Mouse (Mus musculus): ENCODE data around the gene Gm20388. TPM values are rescaled to one million over a fixed set of nuclear protein-coding genes. Genes with fewer than 3 reads are reported as not detected.

Gene Gm20388
- polyA plus RNA-seq, 1 experiment from 2014 or later = 12.4 TPM

DNA sequence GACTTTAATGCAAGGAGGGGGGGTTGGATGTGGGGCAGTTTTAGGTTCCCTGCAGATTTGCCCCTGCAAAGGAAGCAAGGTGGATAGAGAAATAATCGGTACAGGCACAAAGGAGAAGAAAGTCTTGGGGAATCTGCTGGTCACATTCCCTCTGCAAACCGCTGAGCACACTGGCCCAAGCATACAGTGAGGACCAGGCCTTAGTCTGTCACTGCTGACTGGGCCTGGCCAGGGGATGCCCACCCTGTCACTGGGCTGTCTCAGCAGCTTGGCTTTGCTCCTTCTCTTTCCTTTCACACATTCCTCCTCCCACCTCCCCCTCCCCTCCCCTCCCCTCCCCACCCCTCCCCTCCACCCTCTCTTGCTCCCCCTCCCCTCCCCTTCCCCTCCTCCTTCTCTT is 3806.5 kb downstream of the Gm20388 start:
- no peak overlapping the region for H3K4me3 ChIP-seq (ENCODE audit: low read length)
- H3K4me2 ChIP-seq (ENCODE audit: low read length) = no peak overlapping the region
- H3K36me3 ChIP-seq (ENCODE audit: control insufficient read depth, insufficient read depth, low read length) = no peaks in the 10 kb centered on the region
- H3K9me3 ChIP-seq (ENCODE audit: control insufficient read depth, low read length) = no peaks in the 10 kb centered on the region
- H3K27me3 ChIP-seq (replicated peaks; ENCODE audit: control insufficient read depth, insufficient read depth, low read length) = no peaks in the 10 kb centered on the region
- H3K4me1 ChIP-seq (ENCODE audit: control insufficient read depth, insufficient read depth, low read depth, low read length) = peaks cover 3% of the 10 kb centered on the region; the same call in 1 of the 2 replicates
- H3K27ac ChIP-seq (ENCODE audit: low read depth, low read length) = no peak overlapping the region
- WGBS = 44% methylated on average over 2 of the region's 2 CpGs
- no peak for ATAC-seq
- H3K9ac ChIP-seq (ENCODE audit: low read depth, low read length) = no peak overlapping the region

DNA sequence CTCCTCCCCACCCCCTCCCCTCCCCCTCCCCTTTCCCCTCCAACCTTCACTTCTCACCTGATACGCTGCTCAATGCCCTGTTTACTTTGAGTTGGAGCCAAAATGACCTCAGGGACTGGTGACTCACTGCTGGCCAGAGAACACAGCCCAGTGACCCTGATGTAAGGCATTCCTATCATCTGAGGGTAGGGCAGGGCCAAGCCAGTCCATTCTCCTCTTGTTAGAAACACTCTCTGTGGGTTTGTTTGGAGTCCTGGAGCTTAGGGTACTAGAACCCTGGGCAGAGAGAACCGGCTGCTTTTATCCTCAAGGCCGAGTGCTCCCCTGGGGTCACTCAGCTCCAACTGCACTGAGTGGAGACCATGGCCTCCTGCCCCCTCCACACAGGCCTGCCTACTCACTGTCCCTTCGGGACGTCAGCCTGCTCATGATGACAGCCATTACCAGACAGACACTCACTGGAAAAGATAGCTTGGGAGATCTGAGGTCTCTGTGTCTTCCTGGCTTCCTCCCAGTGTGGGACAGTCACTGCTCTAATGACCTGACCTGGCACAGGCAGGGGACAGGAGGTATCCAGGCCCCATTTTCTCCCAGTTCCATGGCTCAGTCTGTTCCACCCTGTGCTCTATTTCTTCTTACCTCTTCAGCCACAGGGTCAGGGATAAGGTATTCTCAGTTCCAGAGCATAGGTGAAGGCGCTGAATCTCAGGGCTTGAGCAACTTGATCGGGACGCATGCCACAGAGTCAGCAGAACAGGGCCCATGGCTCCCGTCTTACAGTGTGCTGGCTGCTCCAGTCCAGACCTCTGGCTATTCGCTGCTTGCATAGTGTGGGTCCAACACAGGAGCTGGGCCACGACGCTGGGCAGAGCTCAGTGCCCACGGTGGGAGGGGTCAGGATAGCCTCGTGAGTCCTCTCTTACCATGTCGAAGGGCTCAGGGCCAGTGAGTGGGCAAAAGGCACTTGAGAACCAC is 3807.2 kb downstream of the Gm20388 start:
- no peak overlapping the region for H3K9ac ChIP-seq (ENCODE audit: low read depth, low read length)
- no peak for ATAC-seq
- H3K27ac ChIP-seq (ENCODE audit: low read depth, low read length) = no peak overlapping the region
- 79% methylated on average over 15 of the region's 15 CpGs for WGBS
- H3K9me3 ChIP-seq (ENCODE audit: control insufficient read depth, low read length) = no peaks in the 10 kb centered on the region
- no peak overlapping the region for H3K4me2 ChIP-seq (ENCODE audit: low read length)
- peaks cover 3% of the 10 kb centered on the region; the same call in 1 of the 2 replicates for H3K4me1 ChIP-seq (ENCODE audit: control insufficient read depth, insufficient read depth, low read depth, low read length)
- no peak overlapping the region for H3K4me3 ChIP-seq (ENCODE audit: low read length)
- H3K27me3 ChIP-seq (replicated peaks; ENCODE audit: control insufficient read depth, insufficient read depth, low read length) = no peaks in the 10 kb centered on the region
- no peaks in the 10 kb centered on the region for H3K36me3 ChIP-seq (ENCODE audit: control insufficient read depth, insufficient read depth, low read length)

DNA sequence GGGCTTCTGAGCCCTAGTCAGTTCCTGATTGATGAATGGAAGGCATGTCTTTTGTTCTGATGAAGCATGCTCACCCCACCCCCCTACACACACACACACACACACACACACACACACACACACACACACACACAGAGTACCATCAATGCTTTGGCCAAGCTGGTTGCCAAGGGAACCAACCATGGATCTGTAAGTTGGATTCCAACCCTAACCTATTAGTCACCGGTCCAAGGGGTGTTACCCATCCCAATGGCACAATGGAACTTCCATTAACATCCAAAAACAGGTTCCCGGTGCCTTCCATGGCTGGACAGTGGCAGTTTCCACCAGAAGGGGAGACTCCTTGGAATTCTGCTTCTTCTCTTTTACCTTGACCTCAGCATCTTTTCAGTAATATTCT is 3808.1 kb downstream of the Gm20388 start:
- H3K4me1 ChIP-seq (ENCODE audit: control insufficient read depth, insufficient read depth, low read depth, low read length) = peaks cover 3% of the 10 kb centered on the region; the same call in 1 of the 2 replicates
- no peak overlapping the region for H3K9ac ChIP-seq (ENCODE audit: low read depth, low read length)
- ATAC-seq = no peak
- H3K27ac ChIP-seq (ENCODE audit: low read depth, low read length) = no peak overlapping the region
- H3K4me3 ChIP-seq (ENCODE audit: low read length) = no peak overlapping the region
- H3K4me2 ChIP-seq (ENCODE audit: low read length) = no peak overlapping the region
- no peaks in the 10 kb centered on the region for H3K27me3 ChIP-seq (replicated peaks; ENCODE audit: control insufficient read depth, insufficient read depth, low read length)
- no peaks in the 10 kb centered on the region for H3K9me3 ChIP-seq (ENCODE audit: control insufficient read depth, low read length)
- WGBS = 52% methylated on average over 2 of the region's 2 CpGs
- no peaks in the 10 kb centered on the region for H3K36me3 ChIP-seq (ENCODE audit: control insufficient read depth, insufficient read depth, low read length)

DNA sequence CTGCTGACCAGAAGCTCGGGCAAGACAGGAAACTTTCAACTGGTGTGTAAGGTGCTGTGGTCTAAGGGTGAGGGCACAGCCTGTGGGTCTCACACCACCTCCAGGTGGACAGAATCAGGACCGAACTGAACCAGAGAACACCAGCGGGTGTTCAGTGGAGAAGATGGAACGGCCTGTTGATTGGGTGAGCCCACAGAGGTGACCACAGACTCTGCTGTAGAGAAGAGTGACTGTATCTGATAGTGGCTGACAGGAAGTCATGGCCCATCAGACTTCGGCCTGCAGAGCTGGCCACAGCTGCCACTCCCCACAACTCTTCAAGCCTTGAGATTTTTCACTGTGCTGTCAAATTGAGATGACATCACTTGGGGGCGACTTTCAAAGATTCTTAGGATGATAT is 3808.6 kb downstream of the Gm20388 start:
- H3K9ac ChIP-seq (ENCODE audit: low read depth, low read length) = no peak overlapping the region
- WGBS = 83% methylated on average over 6 of the region's 6 CpGs
- H3K4me3 ChIP-seq (ENCODE audit: low read length) = no peak overlapping the region
- no peak overlapping the region for H3K27ac ChIP-seq (ENCODE audit: low read depth, low read length)
- no peaks in the 10 kb centered on the region for H3K9me3 ChIP-seq (ENCODE audit: control insufficient read depth, low read length)
- no peak for ATAC-seq
- no peaks in the 10 kb centered on the region for H3K27me3 ChIP-seq (replicated peaks; ENCODE audit: control insufficient read depth, insufficient read depth, low read length)
- H3K4me2 ChIP-seq (ENCODE audit: low read length) = no peak overlapping the region
- no peaks in the 10 kb centered on the region for H3K36me3 ChIP-seq (ENCODE audit: control insufficient read depth, insufficient read depth, low read length)
- peaks cover 3% of the 10 kb centered on the region; the same call in 1 of the 2 replicates for H3K4me1 ChIP-seq (ENCODE audit: control insufficient read depth, insufficient read depth, low read depth, low read length)

DNA sequence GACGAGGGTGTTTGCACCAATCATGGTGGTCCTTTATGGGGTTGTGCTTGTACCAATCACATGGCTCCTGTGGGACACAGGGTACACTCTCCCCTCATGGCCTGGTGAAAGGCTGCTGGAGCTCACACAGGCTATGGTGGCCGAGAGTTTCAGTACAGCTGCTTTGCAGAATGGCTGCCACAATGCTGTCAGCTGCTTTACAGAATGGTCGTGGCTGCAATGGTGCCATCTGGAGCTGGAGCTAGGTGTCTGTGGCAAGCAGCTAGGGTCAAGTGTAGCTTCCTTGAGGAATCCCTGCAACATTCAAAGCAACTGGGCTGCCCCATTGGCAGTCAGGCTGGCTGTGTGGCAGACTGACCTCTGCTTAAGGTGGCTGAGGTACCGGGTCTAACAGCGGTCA is 3809.2 kb downstream of the Gm20388 start:
- 61% methylated on average over 5 of the region's 5 CpGs for WGBS
- ATAC-seq = no peak
- Histone ChIP-seq H3K9me3 (ENCODE audit: control insufficient read depth, low read length) (no peaks in the 10 kb centered on the region), H3K4me3 (ENCODE audit: low read length) (no peak overlapping the region), H3K9ac (ENCODE audit: low read depth, low read length) (no peak overlapping the region), H3K4me1 (ENCODE audit: control insufficient read depth, insufficient read depth, low read depth, low read length) (peaks cover 3% of the 10 kb centered on the region; the same call in 1 of the 2 replicates), H3K27ac (ENCODE audit: low read depth, low read length) (no peak overlapping the region), H3K4me2 (ENCODE audit: low read length) (no peak overlapping the region), H3K36me3 (ENCODE audit: control insufficient read depth, insufficient read depth, low read length) (no peaks in the 10 kb centered on the region), H3K27me3 (replicated peaks; ENCODE audit: control insufficient read depth, insufficient read depth, low read length) (no peaks in the 10 kb centered on the region)

DNA sequence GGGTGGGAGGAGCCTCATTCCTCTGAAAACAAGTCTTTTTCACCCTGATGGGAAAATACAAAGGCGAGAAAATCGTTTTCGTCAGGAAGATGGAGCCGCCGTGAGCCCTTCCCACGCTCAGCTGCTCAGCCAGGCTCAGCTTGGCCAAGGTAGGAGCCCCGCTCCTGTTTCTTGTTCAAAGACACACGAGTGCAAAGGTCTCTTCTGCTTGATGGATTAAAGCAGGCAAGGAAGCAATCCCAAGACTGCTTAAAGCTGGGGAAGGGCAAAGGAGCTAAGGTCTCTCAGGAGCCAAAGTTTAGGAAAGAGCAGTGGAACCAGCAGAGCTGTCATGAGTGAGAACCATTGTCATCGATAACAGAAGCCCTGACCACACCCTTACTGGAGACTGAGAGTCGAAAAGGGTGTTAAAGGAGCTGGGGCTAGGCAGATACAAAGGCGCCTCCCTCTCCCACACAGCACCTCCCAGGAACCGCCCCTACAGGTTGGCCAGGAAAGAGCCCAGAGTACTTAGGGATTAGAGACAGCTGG is 3809.9 kb downstream of the Gm20388 start:
- no peak overlapping the region for H3K4me3 ChIP-seq (ENCODE audit: low read length)
- H3K9me3 ChIP-seq (ENCODE audit: control insufficient read depth, low read length) = no peaks in the 10 kb centered on the region
- H3K4me2 ChIP-seq (ENCODE audit: low read length) = no peak overlapping the region
- H3K9ac ChIP-seq (ENCODE audit: low read depth, low read length) = no peak overlapping the region
- H3K4me1 ChIP-seq (ENCODE audit: control insufficient read depth, insufficient read depth, low read depth, low read length) = peaks cover 3% of the 10 kb centered on the region; the same call in 1 of the 2 replicates
- H3K27me3 ChIP-seq (replicated peaks; ENCODE audit: control insufficient read depth, insufficient read depth, low read length) = no peaks in the 10 kb centered on the region
- 17% methylated on average over 12 of the region's 12 CpGs for WGBS
- H3K27ac ChIP-seq (ENCODE audit: low read depth, low read length) = no peak overlapping the region
- H3K36me3 ChIP-seq (ENCODE audit: control insufficient read depth, insufficient read depth, low read length) = no peaks in the 10 kb centered on the region
- ATAC-seq = no peak

DNA sequence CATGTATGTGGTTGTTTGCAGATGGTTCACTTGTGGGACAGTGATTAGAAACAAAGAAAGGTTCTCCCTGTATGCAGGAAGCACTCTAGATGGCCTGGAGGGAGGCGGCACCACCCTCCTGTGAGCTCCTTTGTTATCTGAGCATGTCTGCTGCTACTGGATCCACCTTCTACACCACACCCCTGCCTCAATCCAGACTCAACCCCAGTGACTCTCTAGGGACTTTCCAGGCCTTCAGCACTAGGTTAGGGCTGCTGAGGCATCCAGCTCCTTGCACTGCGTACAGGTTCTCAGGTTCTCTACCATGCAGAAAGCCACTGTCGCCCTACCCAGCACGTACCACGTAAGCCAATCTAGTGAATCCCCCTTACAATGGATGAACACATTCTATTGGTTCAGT is 3811.6 kb downstream of the Gm20388 start:
- H3K4me2 ChIP-seq (ENCODE audit: low read length) = no peak overlapping the region
- no peaks in the 10 kb centered on the region for H3K9me3 ChIP-seq (ENCODE audit: control insufficient read depth, low read length)
- H3K9ac ChIP-seq (ENCODE audit: low read depth, low read length) = no peak overlapping the region
- 90% methylated on average over 5 of the region's 5 CpGs for WGBS
- no peak overlapping the region for H3K4me3 ChIP-seq (ENCODE audit: low read length)
- ATAC-seq = no peak
- no peak overlapping the region for H3K27ac ChIP-seq (ENCODE audit: low read depth, low read length)
- H3K36me3 ChIP-seq (ENCODE audit: control insufficient read depth, insufficient read depth, low read length) = no peaks in the 10 kb centered on the region
- H3K27me3 ChIP-seq (replicated peaks; ENCODE audit: control insufficient read depth, insufficient read depth, low read length) = no peaks in the 10 kb centered on the region
- 0 out of 2 replicates have a peak, but pooled peaks cover 3% of the 10 kb centered on the region for H3K4me1 ChIP-seq (ENCODE audit: control insufficient read depth, insufficient read depth, low read depth, low read length)

- no peak for ATAC-seq
- Histone ChIP-seq H3K4me3 (ENCODE audit: low read length) (no peak overlapping the region), H3K9me3 (ENCODE audit: control insufficient read depth, low read length) (no peaks in the 10 kb centered on the region), H3K27ac (ENCODE audit: low read depth, low read length) (no peak overlapping the region), H3K36me3 (ENCODE audit: control insufficient read depth, insufficient read depth, low read length) (no peaks in the 10 kb centered on the region), H3K4me1 (ENCODE audit: control insufficient read depth, insufficient read depth, low read depth, low read length) (peaks cover 20% of the 10 kb centered on the region), H3K4me2 (ENCODE audit: low read length) (no peak overlapping the region), H3K27me3 (replicated peaks; ENCODE audit: control insufficient read depth, insufficient read depth, low read length) (no peaks in the 10 kb centered on the region), H3K9ac (ENCODE audit: low read depth, low read length) (no peak overlapping the region)
- WGBS = 94% methylated on average over 10 of the region's 10 CpGs
Measured at GRCm38 (mm10) chr8:123724752-123725151, 3814.1 kb downstream of the Gm20388 start.

DNA sequence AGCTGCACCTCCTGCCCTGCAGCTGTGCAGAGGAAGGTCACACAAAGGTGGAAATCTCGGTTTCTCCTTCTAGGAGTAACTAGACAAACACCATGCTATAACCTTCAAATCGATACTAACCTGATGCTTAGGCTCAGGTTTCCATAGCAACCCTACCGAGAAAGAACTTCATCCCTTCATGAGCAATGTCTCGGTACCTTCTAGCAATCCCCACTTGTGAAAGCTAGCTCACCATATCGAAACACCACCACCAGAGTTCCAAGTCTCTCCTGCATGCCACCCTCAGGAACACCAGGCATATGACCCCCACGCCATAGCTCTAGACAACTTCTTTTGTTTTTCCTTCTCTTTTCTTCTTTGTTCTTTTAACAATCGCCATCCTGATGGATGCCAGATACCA is 3814.6 kb downstream of the Gm20388 start:
- no peak overlapping the region for H3K4me2 ChIP-seq (ENCODE audit: low read length)
- no peaks in the 10 kb centered on the region for H3K27me3 ChIP-seq (replicated peaks; ENCODE audit: control insufficient read depth, insufficient read depth, low read length)
- no peaks in the 10 kb centered on the region for H3K9me3 ChIP-seq (ENCODE audit: control insufficient read depth, low read length)
- H3K4me1 ChIP-seq (ENCODE audit: control insufficient read depth, insufficient read depth, low read depth, low read length) = peaks cover 24% of the 10 kb centered on the region
- WGBS = 36% methylated on average over 7 of the region's 7 CpGs
- H3K4me3 ChIP-seq (ENCODE audit: low read length) = no peak overlapping the region
- H3K9ac ChIP-seq (ENCODE audit: low read depth, low read length) = no peak overlapping the region
- no peak overlapping the region for H3K27ac ChIP-seq (ENCODE audit: low read depth, low read length)
- no peak for ATAC-seq
- no peaks in the 10 kb centered on the region for H3K36me3 ChIP-seq (ENCODE audit: control insufficient read depth, insufficient read depth, low read length)
